Mouse (Mus musculus): ENCODE measurements around the gene Creb1.

Creb1 gene

GRCm38 (mm10) chr1:64532589-64533470 lies at the start of gene Creb1:
Creb1 (plus strand) TSS chr1:64532645.
- peak; percentile 90 for DNase-seq (ENCODE audit: low read depth, low spot score)

GRCm38 (mm10) chr1:64488521-64489029 lies 43.9 kb upstream of the Creb1 start:
- no peak for DNase-seq (ENCODE audit: low read depth, low spot score)

GRCm38 (mm10) chr1:64496803-64497202 lies 35.6 kb upstream of the Creb1 start:
- DNase-seq (ENCODE audit: low read depth, low spot score), result no peak

- DNase-seq (ENCODE audit: low read depth, low spot score), result no peak
Measured at GRCm38 (mm10) chr1:64501382-64502140, 30.9 kb upstream of the Creb1 start.

- no peak for DNase-seq (ENCODE audit: low read depth, low spot score)
Measured at GRCm38 (mm10) chr1:64508479-64509096, 23.9 kb upstream of the Creb1 start.

GRCm38 (mm10) chr1:64509678-64510077 lies 22.8 kb upstream of the Creb1 start:
- DNase-seq (ENCODE audit: low read depth, low spot score), result no peak

GRCm38 (mm10) chr1:64514184-64514583 lies 18.3 kb upstream of the Creb1 start:
- no peak for DNase-seq (ENCODE audit: low read depth, low spot score)

GRCm38 (mm10) chr1:64516593-64516992 lies 15.9 kb upstream of the Creb1 start:
- no peak for DNase-seq (ENCODE audit: low read depth, low spot score)

- DNase-seq (ENCODE audit: low read depth, low spot score), result no peak
Measured at GRCm38 (mm10) chr1:64518480-64518879, 14.0 kb upstream of the Creb1 start.

- DNase-seq (ENCODE audit: low read depth, low spot score), result no peak
Measured at GRCm38 (mm10) chr1:64519345-64519744, 13.1 kb upstream of the Creb1 start.

- DNase-seq (ENCODE audit: low read depth, low spot score), result no peak
Measured at GRCm38 (mm10) chr1:64519901-64520300, 12.5 kb upstream of the Creb1 start.

- no peak for DNase-seq (ENCODE audit: low read depth, low spot score)
Measured at GRCm38 (mm10) chr1:64521734-64522133, 10.7 kb upstream of the Creb1 start.

GRCm38 (mm10) chr1:64522637-64523036 lies 9.8 kb upstream of the Creb1 start:
- DNase-seq (ENCODE audit: low read depth, low spot score), result no peak

GRCm38 (mm10) chr1:64523117-64523516 lies 9.3 kb upstream of the Creb1 start:
- no peak for DNase-seq (ENCODE audit: low read depth, low spot score)

GRCm38 (mm10) chr1:64524661-64525060 lies 7.8 kb upstream of the Creb1 start:
- DNase-seq (ENCODE audit: low read depth, low spot score), result no peak

- DNase-seq (ENCODE audit: low read depth, low spot score), result no peak
Measured at GRCm38 (mm10) chr1:64527626-64528025, 4.8 kb upstream of the Creb1 start.

GRCm38 (mm10) chr1:64529781-64530315 lies 2.6 kb upstream of the Creb1 start:
- DNase-seq (ENCODE audit: low read depth, low spot score), result no peak

GRCm38 (mm10) chr1:64531548-64531947 lies 897 bp upstream of the Creb1 start:
- no peak for DNase-seq (ENCODE audit: low read depth, low spot score)

- DNase-seq (ENCODE audit: low read depth, low spot score), result no peak
Measured at GRCm38 (mm10) chr1:64532067-64532523, 350 bp upstream of the Creb1 start.

GRCm38 (mm10) chr1:64533471-64534443 lies 1.3 kb downstream of the Creb1 start:
- no peak for DNase-seq (ENCODE audit: low read depth, low spot score)
